Mouse (Mus musculus): ENCODE data around the gene Phf10.
"Not testable (repeated sequence)": the region's sequence is repeated elsewhere in the genome, so short reads cannot be mapped to it uniquely, and the experiment has no call there.

Gene Phf10

GRCm38 (mm10) chr17:14943729-14944059, 17.4 kb downstream of the Phf10 start:
- no peak for DNase-seq (ENCODE audit: low read depth in 1 of 2, low spot score in 2 of 2)

- peak; percentile 88 to 95 for DNase-seq (ENCODE audit: low read depth in 1 of 2, low spot score in 2 of 2)
These were observed 17.9 kb downstream of the Phf10 start, which contains the start of the genes Wdr27 and 1600012H06Rik for GRCm38 (mm10) chr17:14943009-14943728. Gene Wdr27, minus strand, starts transcription at chr17:14943158. Gene 1600012H06Rik, plus strand, starts transcription at chr17:14943184.

GRCm38 (mm10) chr17:14942181-14942580, 18.9 kb downstream of the Phf10 start:
- DNase-seq (ENCODE audit: low read depth in 1 of 2, low spot score in 2 of 2): not testable (repeated sequence)

- no peak for DNase-seq (ENCODE audit: low read depth in 1 of 2, low spot score in 2 of 2)
These were observed 25.1 kb downstream of the Phf10 start for GRCm38 (mm10) chr17:14935841-14936605.

GRCm38 (mm10) chr17:14935280-14935679, 25.8 kb downstream of the Phf10 start:
- not testable (repeated sequence) for DNase-seq (ENCODE audit: low read depth in 1 of 2, low spot score in 2 of 2)

GRCm38 (mm10) chr17:14931469-14931868, 29.6 kb downstream of the Phf10 start:
- no peak for DNase-seq (ENCODE audit: low read depth in 1 of 2, low spot score in 2 of 2)

- DNase-seq (ENCODE audit: low read depth in 1 of 2, low spot score in 2 of 2): no peak
These were observed 30.4 kb downstream of the Phf10 start for GRCm38 (mm10) chr17:14930697-14931096.

GRCm38 (mm10) chr17:14928631-14929030, 32.4 kb downstream of the Phf10 start:
- DNase-seq (ENCODE audit: low read depth in 1 of 2, low spot score in 2 of 2): no peak

GRCm38 (mm10) chr17:14927644-14928218, 33.3 kb downstream of the Phf10 start:
- no peak for DNase-seq (ENCODE audit: low read depth in 1 of 2, low spot score in 2 of 2)

- DNase-seq (ENCODE audit: low read depth in 1 of 2, low spot score in 2 of 2): no peak
These were observed 39.5 kb downstream of the Phf10 start for GRCm38 (mm10) chr17:14921582-14921981.

GRCm38 (mm10) chr17:14917866-14918265, 43.2 kb downstream of the Phf10 start:
- no peak for DNase-seq (ENCODE audit: low read depth in 1 of 2, low spot score in 2 of 2)

- no peak for DNase-seq (ENCODE audit: low read depth in 1 of 2, low spot score in 2 of 2)
These were observed 46.7 kb downstream of the Phf10 start for GRCm38 (mm10) chr17:14914401-14914800.

GRCm38 (mm10) chr17:14912981-14913380, 48.1 kb downstream of the Phf10 start:
- no peak for DNase-seq (ENCODE audit: low read depth in 1 of 2, low spot score in 2 of 2)

- DNase-seq (ENCODE audit: low read depth in 1 of 2, low spot score in 2 of 2): no peak
These were observed 48.7 kb downstream of the Phf10 start for GRCm38 (mm10) chr17:14912420-14912819.

GRCm38 (mm10) chr17:14910771-14911170, 50.3 kb downstream of the Phf10 start:
- no peak for DNase-seq (ENCODE audit: low read depth in 1 of 2, low spot score in 2 of 2)

GRCm38 (mm10) chr17:14909331-14909730, 51.7 kb downstream of the Phf10 start:
- DNase-seq (ENCODE audit: low read depth in 1 of 2, low spot score in 2 of 2): no peak

GRCm38 (mm10) chr17:14907136-14907535, 53.9 kb downstream of the Phf10 start:
- no peak for DNase-seq (ENCODE audit: low read depth in 1 of 2, low spot score in 2 of 2)

- DNase-seq (ENCODE audit: low read depth in 1 of 2, low spot score in 2 of 2): no peak
These were observed 54.5 kb downstream of the Phf10 start for GRCm38 (mm10) chr17:14906611-14907010.

- DNase-seq (ENCODE audit: low read depth in 1 of 2, low spot score in 2 of 2): peak in 1 of 2 experiments; percentile 21
These were observed 56.3 kb downstream of the Phf10 start for GRCm38 (mm10) chr17:14904637-14905265.

GRCm38 (mm10) chr17:14904206-14904605, 56.9 kb downstream of the Phf10 start:
- no peak for DNase-seq (ENCODE audit: low read depth in 1 of 2, low spot score in 2 of 2)

GRCm38 (mm10) chr17:14903212-14903611, 57.9 kb downstream of the Phf10 start:
- DNase-seq (ENCODE audit: low read depth in 1 of 2, low spot score in 2 of 2): no peak

GRCm38 (mm10) chr17:14898972-14899371, 62.1 kb downstream of the Phf10 start:
- DNase-seq (ENCODE audit: low read depth in 1 of 2, low spot score in 2 of 2): no peak
